22 mouse cellular contexts compared by ENCODE assay signal in the genomic region with DNA sequence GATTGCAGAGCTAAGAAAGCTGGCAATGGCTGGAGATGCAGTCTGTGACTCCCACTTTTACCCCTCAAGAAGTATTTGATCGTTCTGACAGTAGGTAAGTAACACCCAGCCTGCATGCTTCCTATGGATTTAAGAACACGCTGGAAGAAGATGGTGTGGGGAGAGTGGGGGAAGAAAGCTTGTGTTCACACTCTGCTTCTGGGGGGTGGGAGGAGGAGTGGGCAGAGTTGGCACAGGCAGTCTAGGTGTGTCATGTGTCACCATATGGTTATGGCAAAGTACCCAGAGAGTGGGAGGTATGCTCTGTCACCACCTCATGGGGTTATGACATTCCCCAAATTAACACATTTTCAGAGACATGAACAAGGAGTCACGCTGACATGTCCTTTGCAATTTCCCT.
A peak's percentile ranks its signal among the peaks of the same experiment; 100 is the strongest.
DNase-seq lines count a peak whose midpoint lies in the region; ATAC-seq lines count a peak whose summit lies in the region.
"Had no signal": no experiment of that assay in that cellular context is flagged by ENCODE, and none has a peak within 500 bp of the region (broad histone marks: within the 10 kb centered on the region; RNA-seq: fewer than 3 reads in every experiment).

No protein-coding gene starts in this region.

- H3K4me2 ChIP-seq in neural tube, embryonic 11.5 days (ENCODE audit: low read depth), result no peak overlapping the region
- H3K4me2 ChIP-seq: embryonic facial prominence, embryonic 13.5 days; heart, embryonic 15.5 days; limb, embryonic 12.5 days had no signal

- H3K4me3 ChIP-seq in megakaryocyte, embryonic 14.5 days (replicated peaks), result peak overlapping the region; percentile 24
- no peak overlapping the region for H3K4me3 ChIP-seq in neural tube, embryonic 11.5 days (ENCODE audit: low read depth, low read length)
- H3K4me3 ChIP-seq: embryonic facial prominence, embryonic 13.5 days; heart, embryonic 15.5 days; hindbrain, embryonic 10.5 days; limb, embryonic 12.5 days; myocyte had no signal

- H3K4me1 ChIP-seq in megakaryocyte, embryonic 14.5 days, result peaks cover 59% of the 10 kb centered on the region
- no peaks in the 10 kb centered on the region for H3K4me1 ChIP-seq in neural tube, embryonic 11.5 days (ENCODE audit: control insufficient read depth, insufficient read depth, low read length)
- H3K4me1 ChIP-seq: hindbrain, embryonic 10.5 days; limb, embryonic 12.5 days had no signal

- ATAC-seq in megakaryocyte, adult 5-6 weeks (ENCODE audit: poor library complexity, severe bottlenecking), result no peak
- ATAC-seq in neural tube, embryonic 11.5 days (ENCODE audit: insufficient read depth, low FRiP score, low TSS enrichment), result no peak
- ATAC-seq: forebrain, embryonic 16.5 days had no signal

- peaks cover 8% of the 10 kb centered on the region for H3K9me3 ChIP-seq in megakaryocyte, embryonic 14.5 days
- no peaks in the 10 kb centered on the region for H3K9me3 ChIP-seq in neural tube, embryonic 11.5 days (ENCODE audit: control insufficient read depth, low read length)
- H3K9me3 ChIP-seq: embryonic facial prominence, embryonic 13.5 days; heart, embryonic 15.5 days; hindbrain, embryonic 10.5 days; limb, embryonic 12.5 days had no signal

- WGBS in neural tube, embryonic 11.5 days, result 81% methylated on average over 3 of the region's 3 CpGs

- DNase-seq in cerebellum, postnatal 25 days, result peak; percentile 23 to 33
- DNase-seq in cerebellum, adult 8-10 months, result no peak
- peak; percentile 25 to 53 for DNase-seq in layer of hippocampus, adult 18-20 months (ENCODE audit: low spot score in 2 of 2)
- DNase-seq in layer of hippocampus, postnatal 10 days (ENCODE audit: low spot score in 2 of 2), result no peak
- peak; percentile 5 for DNase-seq in neural tube, embryonic 11.5 days (ENCODE audit: low spot score)
- DNase-seq in gastrocnemius, postnatal 10 days, result no peak
- DNase-seq: adrenal gland, adult 2 months; cerebellum, adult 11 months; kidney, adult 8-10 months; kidney, postnatal 25 days; layer of hippocampus, adult 9-11 months; midbrain, embryonic 14.5 days; thymus, postnatal 4 days had no signal

- no peak overlapping the region for H3K27ac ChIP-seq in neural tube, embryonic 11.5 days (ENCODE audit: low read depth, low read length)
- H3K27ac ChIP-seq: embryonic facial prominence, embryonic 13.5 days; heart, embryonic 15.5 days; hindbrain, embryonic 10.5 days; limb, embryonic 12.5 days had no signal

- H3K27me3 ChIP-seq in megakaryocyte, embryonic 14.5 days (replicated peaks), result peaks cover 13% of the 10 kb centered on the region
- H3K27me3 ChIP-seq in neural tube, embryonic 11.5 days (ENCODE audit: control insufficient read depth, insufficient read depth, low read length), result no peaks in the 10 kb centered on the region
- H3K27me3 ChIP-seq: CH12.LX; embryonic facial prominence, embryonic 13.5 days; heart, embryonic 15.5 days; limb, embryonic 12.5 days had no signal

- H3K9ac ChIP-seq in neural tube, embryonic 11.5 days (ENCODE audit: low read length), result no peak overlapping the region
- H3K9ac ChIP-seq: embryonic facial prominence, embryonic 13.5 days; heart, embryonic 15.5 days; limb, embryonic 12.5 days had no signal

- peaks cover 32% of the 10 kb centered on the region for H3K36me3 ChIP-seq in megakaryocyte, embryonic 14.5 days (replicated peaks; ENCODE audit: low read length)
- H3K36me3 ChIP-seq in neural tube, embryonic 11.5 days (ENCODE audit: control insufficient read depth, insufficient read depth, low read length), result no peaks in the 10 kb centered on the region
- H3K36me3 ChIP-seq: embryonic facial prominence, embryonic 13.5 days; hindbrain, embryonic 10.5 days; limb, embryonic 12.5 days had no signal

Comparison
In these comparisons a context has a peak if more than half of its experiments do, and no peak if none do; other contexts are left out.
1. DNase-seq: peak in cerebellum, postnatal 25 days (2 of 2), layer of hippocampus, adult 18-20 months (2 of 2) and neural tube, embryonic 11.5 days (single experiment); none in cerebellum, adult 8-10 months (single experiment), layer of hippocampus, postnatal 10 days (0 of 2) and gastrocnemius, postnatal 10 days (single experiment).